Mouse (Mus musculus) midbrain, embryonic 12.5 days (tissue): ENCODE data around the gene Clpp. TPM values are rescaled to one million over a fixed set of nuclear protein-coding genes. Genes with fewer than 3 reads are reported as not detected.

Experiments
- ATAC-seq: fragments of 200-750 bp; cut with Nextera tagmentation; 2 replicates; pipeline ENCODE4 v1.8.0; 2017; ENCODE audit warnings: low read depth, moderate TSS enrichment, moderate library complexity; ENCODE audit not compliant: low FRiP score
- H3K27ac ChIP-seq: fragments of 300-500 bp; sonication (generic); replicated peaks from 2 replicates; pipeline ENCODE4 v1.5.1; 2016; ENCODE audit warnings: mild to moderate bottlenecking
- H3K27me3 ChIP-seq: fragments of 300-500 bp; sonication (generic); 2 replicates; pipeline ENCODE4 v1.6.1; 2016; ENCODE audit warnings: mild to moderate bottlenecking
- H3K36me3 ChIP-seq: fragments of 300-500 bp; sonication (generic); 2 replicates; pipeline ENCODE4 v1.6.1; 2016
- H3K4me1 ChIP-seq: fragments of 300-500 bp; sonication (generic); 2 replicates; pipeline ENCODE4 v1.6.1; 2016
- H3K4me2 ChIP-seq: fragments of 300-500 bp; sonication (generic); replicated peaks from 2 replicates; pipeline ENCODE4 v1.6.1; 2016; ENCODE audit warnings: mild to moderate bottlenecking, moderate library complexity
- H3K4me3 ChIP-seq: fragments of 300-500 bp; sonication (generic); 2 replicates; pipeline ENCODE4 v1.5.1; 2016; ENCODE audit warnings: mild to moderate bottlenecking
- H3K9ac ChIP-seq: fragments of 300-500 bp; sonication (generic); replicated peaks from 2 replicates; pipeline ENCODE4 v1.6.1; 2016; ENCODE audit warnings: mild to moderate bottlenecking, moderate library complexity
- H3K9me3 ChIP-seq: fragments of 300-500 bp; sonication (generic); 2 replicates; pipeline ENCODE4 v1.6.1; 2016; ENCODE audit warnings: mild to moderate bottlenecking
- WGBS: fragments of 180-500 bp; shearing (Covaris S2); methylation state at CpG from one replicate; pipeline ENCODE4 v1.1.7; 2016; 5-methylcytosine and 5-hydroxymethylcytosine counted together
- polyA plus RNA-seq: library from polyadenylated mRNA; unstranded; fragments of >200 nt; fragmentation: Nextera tagmentation; extraction: Ambion mirVana; gene quantifications from 2 replicates; pipeline ENCODE4 v1.2.1, GENCODE M21; 2016

Clpp gene
- polyA plus RNA-seq, 1 experiment from 2014 or later: 137 TPM

- Histone ChIP-seq H3K36me3 (peaks cover 22% of the 10 kb centered on the region), H3K27ac (peak overlapping the region; percentile 67; the same call in 1 of the 2 replicates), H3K4me1 (peaks cover 7% of the 10 kb centered on the region), H3K9me3 (no peaks in the 10 kb centered on the region), H3K4me3 (peak overlapping the region; percentile 70), H3K9ac (peak overlapping the region; percentile 87; the same call in 1 of the 2 replicates), H3K4me2 (peak overlapping the region; percentile 77), H3K27me3 (no peaks in the 10 kb centered on the region)
- ATAC-seq: no peak
- WGBS: 78% methylated on average over 7 of the region's 7 CpGs
Measured at GRCm38 (mm10) chr17:56988921-56989430, 1.1 kb upstream of the Clpp start.

- WGBS: 2% methylated on average over 25 of the region's 25 CpGs
- peak; percentile 94 for ATAC-seq
- Histone ChIP-seq H3K27ac (peak overlapping the region; percentile 67), H3K9me3 (no peaks in the 10 kb centered on the region), H3K4me2 (peak overlapping the region; percentile 77), H3K4me1 (peaks cover 7% of the 10 kb centered on the region), H3K27me3 (no peaks in the 10 kb centered on the region), H3K4me3 (peak overlapping the region; percentile 70), H3K36me3 (peaks cover 28% of the 10 kb centered on the region), H3K9ac (peak overlapping the region; percentile 87)
Measured at GRCm38 (mm10) chr17:56989467-56990114, 514 bp upstream of the Clpp start.

DNA sequence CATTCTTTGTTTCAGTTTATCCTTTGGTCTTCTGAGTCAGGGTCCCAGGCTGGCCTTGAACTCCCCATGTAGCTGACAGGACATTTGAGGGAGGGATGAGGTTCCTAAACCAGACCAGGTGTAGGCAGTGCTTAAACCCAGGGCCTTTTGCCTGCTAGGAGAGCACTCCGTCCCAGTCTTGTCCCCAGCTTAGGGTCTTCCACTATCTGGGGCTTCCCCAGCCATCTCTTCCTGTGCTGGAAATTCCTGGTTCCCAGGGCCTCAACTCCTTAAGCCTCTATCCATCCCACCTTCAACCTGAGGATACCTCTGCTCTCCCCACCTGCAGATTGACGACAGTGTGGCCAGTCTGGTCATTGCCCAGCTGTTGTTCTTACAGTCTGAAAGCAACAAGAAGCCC is 861 bp downstream of the Clpp start:
- no peak for ATAC-seq
- Histone ChIP-seq H3K9me3 (no peaks in the 10 kb centered on the region), H3K4me1 (peaks cover 7% of the 10 kb centered on the region), H3K36me3 (peaks cover 40% of the 10 kb centered on the region), H3K4me3 (peak overlapping the region; percentile 70), H3K27me3 (no peaks in the 10 kb centered on the region), H3K27ac (no peak overlapping the region), H3K4me2 (peak overlapping the region; percentile 77), H3K9ac (peak overlapping the region; percentile 87)
- 70% methylated on average over 2 of the region's 2 CpGs for WGBS

DNA sequence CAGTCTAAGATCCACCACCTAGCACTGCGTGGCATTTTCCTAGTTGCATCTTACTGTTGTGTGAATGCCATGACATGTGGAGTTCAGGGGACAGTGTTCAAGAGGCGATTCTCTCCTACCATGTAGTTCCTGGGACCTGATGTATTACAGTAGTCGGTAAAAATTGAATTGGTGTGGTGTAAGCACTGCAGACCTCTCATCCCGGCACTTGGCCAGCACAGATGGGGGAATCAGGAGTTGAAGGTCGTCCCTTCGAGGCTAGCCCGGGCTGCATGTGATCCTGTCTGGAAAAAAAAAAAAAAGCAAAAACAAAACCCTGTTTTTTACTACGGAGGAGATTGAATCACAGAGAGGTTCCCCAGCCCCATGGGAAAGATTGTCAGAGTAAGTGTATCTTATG is 4.9 kb downstream of the Clpp start:
- H3K9ac ChIP-seq: no peak overlapping the region
- 94% methylated on average over 8 of the region's 8 CpGs for WGBS
- ATAC-seq: no peak
- H3K36me3 ChIP-seq: peaks cover 61% of the 10 kb centered on the region
- H3K27me3 ChIP-seq: no peaks in the 10 kb centered on the region
- peaks cover 16% of the 10 kb centered on the region for H3K4me1 ChIP-seq
- H3K4me2 ChIP-seq: no peak overlapping the region
- no peak overlapping the region for H3K4me3 ChIP-seq
- no peak overlapping the region for H3K27ac ChIP-seq
- no peaks in the 10 kb centered on the region for H3K9me3 ChIP-seq

GRCm38 (mm10) chr17:56996506-56996905 is 6.4 kb downstream of the Clpp start:
- Histone ChIP-seq H3K9ac (no peak overlapping the region), H3K36me3 (peaks cover 65% of the 10 kb centered on the region), H3K4me3 (no peak overlapping the region), H3K4me2 (peak overlapping the region; percentile 70), H3K9me3 (no peaks in the 10 kb centered on the region), H3K4me1 (peaks cover 9% of the 10 kb centered on the region), H3K27ac (no peak overlapping the region), H3K27me3 (no peaks in the 10 kb centered on the region)
- ATAC-seq: no peak
- WGBS: 79% methylated on average over 2 of the region's 2 CpGs

- under 1% methylated on average over 38 of the region's 38 CpGs for WGBS
- peak within 1 kb of the TSS; percentile 70 for H3K9ac ChIP-seq
- H3K27me3 ChIP-seq: no peaks in the 10 kb centered on the region
- H3K27ac ChIP-seq: peak within 1 kb of the TSS; percentile 74
- H3K4me3 ChIP-seq: peak within 1 kb of the TSS; percentile 78
- ATAC-seq: peak; percentile 99
- H3K4me1 ChIP-seq: peaks cover 9% of the 10 kb centered on the region
- H3K9me3 ChIP-seq: no peaks in the 10 kb centered on the region
- peaks cover 66% of the 10 kb centered on the region for H3K36me3 ChIP-seq
- peak within 1 kb of the TSS; percentile 70 for H3K4me2 ChIP-seq
Measured at GRCm38 (mm10) chr17:56997029-56997667, 7.0 kb downstream of the Clpp start, which contains the start of gene Alkbh7. Gene Alkbh7, plus strand, starts transcription at chr17:56997339.

GRCm38 (mm10) chr17:56999414-56999813 is 9.3 kb downstream of the Clpp start:
- Histone ChIP-seq H3K9me3 (no peaks in the 10 kb centered on the region), H3K4me2 (no peak overlapping the region), H3K27me3 (no peaks in the 10 kb centered on the region), H3K4me3 (no peak overlapping the region), H3K4me1 (peaks cover 9% of the 10 kb centered on the region), H3K9ac (0 out of 2 replicates have a peak overlapping the region, but pooled peaks have one; percentile 6), H3K27ac (no peak overlapping the region), H3K36me3 (peaks cover 65% of the 10 kb centered on the region)
- WGBS: 93% methylated on average over 9 of the region's 9 CpGs
- ATAC-seq: no peak

- Histone ChIP-seq H3K27me3 (no peaks in the 10 kb centered on the region), H3K9me3 (no peaks in the 10 kb centered on the region), H3K4me3 (no peak within 1 kb of the TSS), H3K27ac (no peak within 1 kb of the TSS), H3K9ac (0 out of 2 replicates have a peak within 1 kb of the TSS, but pooled peaks have one; percentile 6), H3K36me3 (peaks cover 66% of the 10 kb centered on the region), H3K4me2 (no peak within 1 kb of the TSS), H3K4me1 (peaks cover 9% of the 10 kb centered on the region)
- 86% methylated on average over 9 of the region's 9 CpGs for WGBS
- ATAC-seq: no peak
Measured at GRCm38 (mm10) chr17:56999968-57000609, 10.0 kb downstream of the Clpp start, which contains the start of gene Pspn. Gene Pspn, minus strand, starts transcription at chr17:57000018.

DNA sequence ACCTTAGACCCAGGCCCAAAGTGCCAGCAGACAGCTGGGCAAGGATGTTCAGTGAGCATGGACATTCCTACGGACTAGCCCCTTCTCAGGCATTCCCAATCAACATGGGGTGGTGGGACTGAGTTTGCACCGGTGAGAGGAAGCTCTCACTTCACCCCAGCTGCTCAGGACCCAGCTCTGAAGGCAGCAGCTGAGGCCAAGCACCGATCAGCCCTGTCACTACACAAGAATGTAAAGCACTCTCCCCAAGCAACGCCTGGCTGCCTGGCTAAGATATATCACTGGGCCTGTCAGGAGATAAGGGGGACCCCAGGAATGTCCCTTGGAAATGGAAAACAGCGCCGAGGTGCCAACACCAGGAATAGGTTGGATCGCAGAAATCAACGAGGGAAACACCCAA is 11.1 kb downstream of the Clpp start:
- peaks cover 67% of the 10 kb centered on the region for H3K36me3 ChIP-seq
- 80% methylated on average over 8 of the region's 8 CpGs for WGBS

GRCm38 (mm10) chr17:57003994-57004393 is 13.9 kb downstream of the Clpp start:
- no peak overlapping the region for H3K27ac ChIP-seq
- no peak overlapping the region for H3K9ac ChIP-seq
- ATAC-seq: no peak
- H3K4me3 ChIP-seq: no peak overlapping the region
- H3K27me3 ChIP-seq: no peaks in the 10 kb centered on the region
- H3K9me3 ChIP-seq: no peaks in the 10 kb centered on the region
- H3K4me1 ChIP-seq: no peaks in the 10 kb centered on the region
- H3K4me2 ChIP-seq: no peak overlapping the region
- 90% methylated on average over 7 of the region's 7 CpGs for WGBS
- H3K36me3 ChIP-seq: peaks cover 85% of the 10 kb centered on the region

More for the DNA sequence above, 11.1 kb downstream of the Clpp start:
- no peak overlapping the region for H3K4me3 ChIP-seq
- H3K9me3 ChIP-seq: no peaks in the 10 kb centered on the region
- ATAC-seq: no peak
- H3K27ac ChIP-seq: no peak overlapping the region
- no peak overlapping the region for H3K9ac ChIP-seq
- no peaks in the 10 kb centered on the region for H3K27me3 ChIP-seq
- H3K4me1 ChIP-seq: peaks cover 9% of the 10 kb centered on the region
- no peak overlapping the region for H3K4me2 ChIP-seq

GRCm38 (mm10) chr17:57007137-57007905 is 17.2 kb downstream of the Clpp start:
- Histone ChIP-seq H3K4me1 (peaks cover 13% of the 10 kb centered on the region), H3K36me3 (peaks cover 67% of the 10 kb centered on the region), H3K27me3 (no peaks in the 10 kb centered on the region), H3K4me3 (no peak overlapping the region), H3K9ac (no peak overlapping the region), H3K4me2 (no peak overlapping the region), H3K27ac (no peak overlapping the region), H3K9me3 (no peaks in the 10 kb centered on the region)
- ATAC-seq: no peak
- WGBS: 92% methylated on average over 13 of the region's 13 CpGs
